Mouse (Mus musculus): ENCODE results near the gene Jag1. TPM values are rescaled to one million over a fixed set of nuclear protein-coding genes. Genes with fewer than 3 reads are reported as not detected.

Gene Jag1
- 10.6 and 12.3 TPM in 2 replicates for polyA plus RNA-seq (2015; fragmentation: Nextera tagmentation; extraction: Ambion mirVana)

GRCm38 (mm10) chr2:137116025-137116674 is at the start of gene Jag1:
TSS of gene Jag1 (minus strand) at chr2:137116644.
- Histone ChIP-seq H3K9me3 (replicated peaks) (no peaks in the 10 kb centered on the region), H3K9ac (peak within 1 kb of the TSS; percentile 74), H3K4me1 (peaks cover 54% of the 10 kb centered on the region), H3K4me2 (peak within 1 kb of the TSS; percentile 87), H3K36me3 (ENCODE audit: poor library complexity, severe bottlenecking) (no peaks in the 10 kb centered on the region), H3K4me3 (peak within 1 kb of the TSS; percentile 65), H3K27ac (peak within 1 kb of the TSS; percentile 82), H3K27me3 (peaks cover 25% of the 10 kb centered on the region)
- ATAC-seq, result peak; percentile 25
- under 1% methylated on average over 56 of the region's 59 CpGs for WGBS

GRCm38 (mm10) chr2:137156018-137156417 is 39.6 kb upstream of the Jag1 start:
- Histone ChIP-seq H3K9ac (no peak overlapping the region), H3K4me2 (no peak overlapping the region), H3K4me3 (no peak overlapping the region), H3K27ac (no peak overlapping the region), H3K9me3 (replicated peaks) (no peaks in the 10 kb centered on the region), H3K27me3 (no peaks in the 10 kb centered on the region), H3K36me3 (ENCODE audit: poor library complexity, severe bottlenecking) (no peaks in the 10 kb centered on the region), H3K4me1 (peaks cover 6% of the 10 kb centered on the region; the same call in 1 of the 2 replicates)
- ATAC-seq, result no peak
- WGBS, result 74% methylated on average over 1 of the region's 1 CpGs

GRCm38 (mm10) chr2:137153825-137154224 is 37.4 kb upstream of the Jag1 start:
- Histone ChIP-seq H3K9me3 (replicated peaks) (no peaks in the 10 kb centered on the region), H3K4me3 (no peak overlapping the region), H3K27me3 (no peaks in the 10 kb centered on the region), H3K4me2 (no peak overlapping the region), H3K36me3 (ENCODE audit: poor library complexity, severe bottlenecking) (no peaks in the 10 kb centered on the region), H3K4me1 (peaks cover 6% of the 10 kb centered on the region; the same call in 1 of the 2 replicates), H3K9ac (no peak overlapping the region), H3K27ac (no peak overlapping the region)
- WGBS, result 45% methylated on average over 4 of the region's 4 CpGs
- ATAC-seq, result no peak

GRCm38 (mm10) chr2:137153172-137153667 is 36.8 kb upstream of the Jag1 start:
- H3K9me3 ChIP-seq (replicated peaks), result no peaks in the 10 kb centered on the region
- H3K27me3 ChIP-seq, result no peaks in the 10 kb centered on the region
- 11% methylated on average over 10 of the region's 10 CpGs for WGBS
- H3K4me1 ChIP-seq, result peaks cover 6% of the 10 kb centered on the region; the same call in 1 of the 2 replicates
- H3K4me3 ChIP-seq, result no peak overlapping the region
- H3K27ac ChIP-seq, result no peak overlapping the region
- ATAC-seq, result peak; percentile 92
- H3K36me3 ChIP-seq (ENCODE audit: poor library complexity, severe bottlenecking), result no peaks in the 10 kb centered on the region
- H3K9ac ChIP-seq, result no peak overlapping the region
- no peak overlapping the region for H3K4me2 ChIP-seq

GRCm38 (mm10) chr2:137150953-137151352 is 34.5 kb upstream of the Jag1 start:
- no peak overlapping the region for H3K4me2 ChIP-seq
- no peaks in the 10 kb centered on the region for H3K9me3 ChIP-seq (replicated peaks)
- 99% methylated on average over 3 of the region's 3 CpGs for WGBS
- no peaks in the 10 kb centered on the region for H3K36me3 ChIP-seq (ENCODE audit: poor library complexity, severe bottlenecking)
- no peak overlapping the region for H3K9ac ChIP-seq
- H3K27me3 ChIP-seq, result no peaks in the 10 kb centered on the region
- no peak overlapping the region for H3K27ac ChIP-seq
- ATAC-seq, result no peak
- no peak overlapping the region for H3K4me3 ChIP-seq
- H3K4me1 ChIP-seq, result peaks cover 6% of the 10 kb centered on the region; the same call in 1 of the 2 replicates

- H3K36me3 ChIP-seq (ENCODE audit: poor library complexity, severe bottlenecking), result no peaks in the 10 kb centered on the region
- ATAC-seq, result no peak
- WGBS, result 94% methylated on average over 2 of the region's 2 CpGs
- H3K4me1 ChIP-seq, result no peaks in the 10 kb centered on the region
- H3K27ac ChIP-seq, result no peak overlapping the region
- no peaks in the 10 kb centered on the region for H3K27me3 ChIP-seq
- no peak overlapping the region for H3K4me3 ChIP-seq
- no peak overlapping the region for H3K9ac ChIP-seq
- no peak overlapping the region for H3K4me2 ChIP-seq
- H3K9me3 ChIP-seq (replicated peaks), result no peaks in the 10 kb centered on the region
These were observed 30.7 kb upstream of the Jag1 start for GRCm38 (mm10) chr2:137146938-137147666.

GRCm38 (mm10) chr2:137138063-137138462 is 21.6 kb upstream of the Jag1 start:
- Histone ChIP-seq H3K9me3 (replicated peaks) (no peaks in the 10 kb centered on the region), H3K4me1 (no peaks in the 10 kb centered on the region), H3K27ac (no peak overlapping the region), H3K4me2 (no peak overlapping the region), H3K36me3 (ENCODE audit: poor library complexity, severe bottlenecking) (no peaks in the 10 kb centered on the region), H3K27me3 (no peaks in the 10 kb centered on the region), H3K9ac (no peak overlapping the region), H3K4me3 (no peak overlapping the region)
- WGBS, result 90% methylated on average over 1 of the region's 1 CpGs
- no peak for ATAC-seq

- ATAC-seq, result no peak
- 82% methylated on average over 5 of the region's 5 CpGs for WGBS
- H3K36me3 ChIP-seq (ENCODE audit: poor library complexity, severe bottlenecking), result no peaks in the 10 kb centered on the region
- H3K4me1 ChIP-seq, result no peaks in the 10 kb centered on the region
- no peaks in the 10 kb centered on the region for H3K27me3 ChIP-seq
- H3K9ac ChIP-seq, result no peak overlapping the region
- no peak overlapping the region for H3K4me3 ChIP-seq
- no peaks in the 10 kb centered on the region for H3K9me3 ChIP-seq (replicated peaks)
- H3K4me2 ChIP-seq, result no peak overlapping the region
- H3K27ac ChIP-seq, result no peak overlapping the region
These were observed 17.6 kb upstream of the Jag1 start for GRCm38 (mm10) chr2:137134035-137134434.

- H3K4me3 ChIP-seq, result no peak overlapping the region
- WGBS, result 80% methylated on average over 1 of the region's 1 CpGs
- no peak for ATAC-seq
- H3K4me1 ChIP-seq, result no peaks in the 10 kb centered on the region
- no peaks in the 10 kb centered on the region; the same call in 1 of the 2 replicates for H3K9me3 ChIP-seq (replicated peaks)
- no peak overlapping the region for H3K4me2 ChIP-seq
- no peaks in the 10 kb centered on the region for H3K36me3 ChIP-seq (ENCODE audit: poor library complexity, severe bottlenecking)
- no peak overlapping the region for H3K27ac ChIP-seq
- H3K9ac ChIP-seq, result no peak overlapping the region
- H3K27me3 ChIP-seq, result no peaks in the 10 kb centered on the region
These were observed 8.4 kb upstream of the Jag1 start for GRCm38 (mm10) chr2:137124861-137125260.

- under 1% methylated on average over 33 of the region's 33 CpGs for WGBS
- Histone ChIP-seq H3K27me3 (peaks cover 16% of the 10 kb centered on the region), H3K9ac (peak overlapping the region; percentile 74), H3K9me3 (replicated peaks) (no peaks in the 10 kb centered on the region), H3K27ac (peak overlapping the region; percentile 82), H3K36me3 (ENCODE audit: poor library complexity, severe bottlenecking) (no peaks in the 10 kb centered on the region), H3K4me1 (peaks cover 42% of the 10 kb centered on the region), H3K4me3 (peak overlapping the region; percentile 65), H3K4me2 (peak overlapping the region; percentile 87)
- peak; percentile 67 for ATAC-seq
These were observed 862 bp upstream of the Jag1 start for GRCm38 (mm10) chr2:137117321-137117690.

- Histone ChIP-seq H3K27me3 (peaks cover 18% of the 10 kb centered on the region), H3K9ac (peak overlapping the region; percentile 74), H3K4me1 (peaks cover 47% of the 10 kb centered on the region), H3K4me2 (peak overlapping the region; percentile 87), H3K4me3 (peak overlapping the region; percentile 65), H3K36me3 (ENCODE audit: poor library complexity, severe bottlenecking) (no peaks in the 10 kb centered on the region), H3K27ac (peak overlapping the region; percentile 82), H3K9me3 (replicated peaks) (no peaks in the 10 kb centered on the region)
- ATAC-seq, result peak; percentile 75
- WGBS, result under 1% methylated on average over 51 of the region's 61 CpGs
These were observed 354 bp upstream of the Jag1 start for GRCm38 (mm10) chr2:137116675-137117320.
